Mouse (Mus musculus): ENCODE data around the gene Fndc3b. TPM values are rescaled to one million over a fixed set of nuclear protein-coding genes. Genes with fewer than 3 reads are reported as not detected.

The Fndc3b gene
- polyA plus RNA-seq, 1 experiment from 2014 or later = 6.7 TPM

DNA sequence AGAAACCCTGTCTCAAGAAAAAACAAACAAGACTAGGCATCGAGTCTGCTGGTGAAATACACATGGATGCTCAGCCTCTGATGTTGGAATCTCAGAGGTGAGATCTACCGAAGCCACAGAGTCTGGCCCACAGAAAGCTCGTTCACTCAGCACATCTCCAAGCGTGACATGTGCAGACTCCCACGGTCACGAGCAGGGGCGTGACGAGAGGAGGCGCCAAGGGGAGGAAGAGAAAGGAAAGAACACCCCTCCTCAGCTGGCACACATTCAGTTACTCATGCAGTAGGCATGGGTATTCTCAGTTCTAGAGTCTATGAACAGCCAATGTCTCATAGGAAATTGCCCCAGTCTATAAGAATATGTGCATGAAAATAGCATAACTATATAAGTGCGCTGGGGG, 199.3 kb downstream of the Fndc3b start:
- no peaks in the 10 kb centered on the region for H3K4me1 ChIP-seq (replicated peaks; ENCODE audit: control insufficient read depth, insufficient read depth, low read length)
- no peak overlapping the region for H3K27ac ChIP-seq (ENCODE audit: low read length)
- no peaks in the 10 kb centered on the region for H3K27me3 ChIP-seq (replicated peaks; ENCODE audit: control insufficient read depth, insufficient read depth, low read length)
- no peak overlapping the region for H3K9ac ChIP-seq (replicated peaks; ENCODE audit: low read depth, low read length)
- no peak overlapping the region for H3K4me2 ChIP-seq (ENCODE audit: low read length)
- 74% methylated on average over 10 of the region's 10 CpGs for WGBS
- no peaks in the 10 kb centered on the region for H3K36me3 ChIP-seq (ENCODE audit: control insufficient read depth, insufficient read depth)
- H3K9me3 ChIP-seq (ENCODE audit: control insufficient read depth, low read length) = no peaks in the 10 kb centered on the region
- H3K4me3 ChIP-seq (replicated peaks; ENCODE audit: low read length) = no peak overlapping the region
- no peak for ATAC-seq

DNA sequence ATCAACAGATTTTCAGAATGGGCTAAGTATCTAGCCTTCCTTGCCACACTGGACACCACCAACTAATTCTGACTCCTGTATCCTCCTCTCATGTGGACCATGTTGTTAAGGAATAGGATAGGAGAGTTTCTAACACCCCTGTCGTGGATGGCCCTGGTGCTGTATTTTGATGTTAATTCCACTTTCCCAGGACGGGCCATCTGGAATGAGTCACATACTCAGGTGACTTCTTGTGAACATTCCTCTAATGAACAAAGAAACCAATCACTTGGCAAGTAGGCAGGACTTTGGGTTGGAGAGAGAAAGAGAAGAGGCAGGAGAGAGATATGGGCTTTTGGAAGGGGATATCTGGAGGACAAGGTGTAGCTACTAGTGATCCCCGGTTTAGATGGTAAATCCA, 204.2 kb downstream of the Fndc3b start:
- Histone ChIP-seq H3K4me1 (replicated peaks; ENCODE audit: control insufficient read depth, insufficient read depth, low read length) (no peaks in the 10 kb centered on the region), H3K4me2 (ENCODE audit: low read length) (no peak overlapping the region), H3K36me3 (ENCODE audit: control insufficient read depth, insufficient read depth) (no peaks in the 10 kb centered on the region), H3K9me3 (ENCODE audit: control insufficient read depth, low read length) (no peaks in the 10 kb centered on the region), H3K27ac (ENCODE audit: low read length) (no peak overlapping the region), H3K9ac (replicated peaks; ENCODE audit: low read depth, low read length) (no peak overlapping the region), H3K27me3 (replicated peaks; ENCODE audit: control insufficient read depth, insufficient read depth, low read length) (no peaks in the 10 kb centered on the region), H3K4me3 (replicated peaks; ENCODE audit: low read length) (no peak overlapping the region)
- 86% methylated on average over 3 of the region's 3 CpGs for whole genome bisulfite sequencing
- ATAC-seq = no peak

DNA sequence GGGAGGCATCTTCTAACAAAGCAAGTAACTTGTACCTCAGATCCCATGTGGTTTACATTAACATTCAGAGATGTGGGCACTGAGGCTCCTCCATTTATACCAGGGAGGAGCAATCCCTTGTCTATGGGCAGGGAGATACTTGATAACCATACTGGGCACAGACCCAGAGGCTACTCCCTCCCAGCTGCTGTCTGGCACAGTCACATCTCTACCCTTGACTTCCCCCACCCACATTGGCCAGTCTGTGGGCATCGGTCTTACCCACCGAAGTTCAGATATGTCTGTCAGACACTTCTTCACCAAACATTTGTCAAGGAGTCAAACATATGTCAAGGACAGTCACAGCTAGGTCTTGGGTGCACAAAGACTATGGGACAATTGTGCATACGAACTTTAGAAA, 205.5 kb downstream of the Fndc3b start:
- no peaks in the 10 kb centered on the region for H3K4me1 ChIP-seq (replicated peaks; ENCODE audit: control insufficient read depth, insufficient read depth, low read length)
- no peak overlapping the region for H3K9ac ChIP-seq (replicated peaks; ENCODE audit: low read depth, low read length)
- H3K9me3 ChIP-seq (ENCODE audit: control insufficient read depth, low read length) = no peaks in the 10 kb centered on the region
- H3K27ac ChIP-seq (ENCODE audit: low read length) = no peak overlapping the region
- 93% methylated on average over 3 of the region's 3 CpGs for WGBS
- no peak for ATAC-seq
- H3K4me3 ChIP-seq (replicated peaks; ENCODE audit: low read length) = no peak overlapping the region
- H3K27me3 ChIP-seq (replicated peaks; ENCODE audit: control insufficient read depth, insufficient read depth, low read length) = no peaks in the 10 kb centered on the region
- H3K4me2 ChIP-seq (ENCODE audit: low read length) = no peak overlapping the region
- no peaks in the 10 kb centered on the region for H3K36me3 ChIP-seq (ENCODE audit: control insufficient read depth, insufficient read depth)

DNA sequence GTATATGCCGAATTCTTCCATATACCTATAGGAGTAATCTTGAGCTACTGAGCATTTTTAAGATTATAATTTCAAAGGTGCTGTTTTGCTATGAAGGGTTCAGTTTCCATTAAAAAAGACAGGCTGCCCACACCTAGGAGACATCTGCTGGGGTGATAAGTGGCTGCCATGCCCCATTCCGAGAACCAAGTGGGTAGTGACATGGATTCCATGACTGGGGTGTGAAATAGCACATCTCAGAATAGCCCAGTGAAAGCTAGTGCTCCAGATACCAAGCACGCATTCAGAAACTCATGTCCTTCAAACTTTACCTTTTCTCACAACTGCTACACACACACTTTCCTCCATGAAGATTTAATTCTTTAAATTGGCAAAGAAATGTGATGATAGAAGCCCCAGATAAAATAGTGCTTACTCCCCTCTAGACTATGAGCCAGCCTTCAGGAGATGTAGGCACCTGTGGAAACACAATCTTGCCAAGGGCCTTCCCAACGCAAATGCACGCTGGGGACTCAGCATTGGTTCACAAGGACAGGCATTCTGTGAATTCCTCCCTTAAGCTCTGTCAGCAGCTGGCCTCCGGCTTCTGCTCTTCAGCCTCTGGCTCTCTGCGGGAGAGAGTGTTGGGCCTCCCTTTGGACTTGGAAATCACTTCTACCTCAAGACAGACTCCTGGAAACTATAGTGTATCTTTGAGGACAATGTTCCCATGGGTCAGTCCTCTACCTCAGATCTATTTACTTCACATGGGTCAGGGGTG, 207.6 kb downstream of the Fndc3b start:
- H3K4me3 ChIP-seq (replicated peaks; ENCODE audit: low read length) = no peak overlapping the region

DNA sequence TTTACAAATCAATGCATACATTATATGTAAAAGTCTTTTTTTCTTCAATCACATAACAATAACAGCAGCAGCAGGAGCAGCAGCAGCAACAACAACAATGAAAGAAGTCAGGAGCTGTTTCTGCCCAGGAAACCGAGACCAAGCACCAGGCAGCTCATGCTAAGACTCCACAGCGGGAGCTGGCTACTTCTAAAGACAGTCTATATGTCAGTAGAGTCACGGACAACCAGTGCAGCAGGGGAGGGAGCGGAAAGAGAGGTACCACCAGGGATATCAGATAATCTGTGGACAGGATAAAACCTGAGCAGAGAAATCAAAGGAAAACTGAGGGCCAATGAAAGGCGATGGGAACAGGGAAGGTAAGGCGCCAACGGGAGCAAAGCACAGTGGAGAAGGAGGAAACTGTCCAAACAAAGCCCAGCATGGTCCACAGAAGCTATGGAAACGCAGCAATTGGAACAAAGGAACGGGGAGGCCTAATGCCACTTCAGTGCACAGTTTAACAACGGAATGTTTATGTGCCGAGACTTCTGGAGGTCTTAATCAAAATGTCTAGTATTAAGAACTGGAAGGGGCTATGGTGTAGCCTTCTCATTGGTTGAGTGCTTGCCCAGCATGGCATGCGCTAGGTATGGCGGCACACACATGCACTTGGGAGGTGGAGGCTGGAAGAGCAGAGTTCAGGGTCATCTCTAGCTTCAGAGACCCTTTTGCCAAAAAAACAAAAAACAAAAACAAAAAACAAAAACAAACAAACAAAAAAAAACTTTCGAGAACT, 215.6 kb downstream of the Fndc3b start:
- Histone ChIP-seq H3K4me2 (ENCODE audit: low read length) (no peak overlapping the region), H3K27me3 (replicated peaks; ENCODE audit: control insufficient read depth, insufficient read depth, low read length) (no peaks in the 10 kb centered on the region), H3K27ac (ENCODE audit: low read length) (no peak overlapping the region), H3K4me1 (replicated peaks; ENCODE audit: control insufficient read depth, insufficient read depth, low read length) (no peaks in the 10 kb centered on the region), H3K4me3 (replicated peaks; ENCODE audit: low read length) (no peak overlapping the region), H3K9me3 (ENCODE audit: control insufficient read depth, low read length) (no peaks in the 10 kb centered on the region; the same call in 1 of the 2 replicates), H3K9ac (replicated peaks; ENCODE audit: low read depth, low read length) (no peak overlapping the region), H3K36me3 (ENCODE audit: control insufficient read depth, insufficient read depth) (0 out of 2 replicates have a peak, but pooled peaks cover 2% of the 10 kb centered on the region)
- no peak for ATAC-seq
- WGBS = 38% methylated on average over 14 of the region's 14 CpGs

More for the DNA sequence above, 207.6 kb downstream of the Fndc3b start:
- H3K4me2 ChIP-seq (ENCODE audit: low read length) = no peak overlapping the region
- H3K27ac ChIP-seq (ENCODE audit: low read length) = no peak overlapping the region
- H3K9me3 ChIP-seq (ENCODE audit: control insufficient read depth, low read length) = no peaks in the 10 kb centered on the region; the same call in 1 of the 2 replicates
- no peaks in the 10 kb centered on the region for H3K36me3 ChIP-seq (ENCODE audit: control insufficient read depth, insufficient read depth)
- no peaks in the 10 kb centered on the region for H3K27me3 ChIP-seq (replicated peaks; ENCODE audit: control insufficient read depth, insufficient read depth, low read length)
- WGBS = 92% methylated on average over 7 of the region's 7 CpGs
- no peaks in the 10 kb centered on the region for H3K4me1 ChIP-seq (replicated peaks; ENCODE audit: control insufficient read depth, insufficient read depth, low read length)
- no peak for ATAC-seq
- no peak overlapping the region for H3K9ac ChIP-seq (replicated peaks; ENCODE audit: low read depth, low read length)

DNA sequence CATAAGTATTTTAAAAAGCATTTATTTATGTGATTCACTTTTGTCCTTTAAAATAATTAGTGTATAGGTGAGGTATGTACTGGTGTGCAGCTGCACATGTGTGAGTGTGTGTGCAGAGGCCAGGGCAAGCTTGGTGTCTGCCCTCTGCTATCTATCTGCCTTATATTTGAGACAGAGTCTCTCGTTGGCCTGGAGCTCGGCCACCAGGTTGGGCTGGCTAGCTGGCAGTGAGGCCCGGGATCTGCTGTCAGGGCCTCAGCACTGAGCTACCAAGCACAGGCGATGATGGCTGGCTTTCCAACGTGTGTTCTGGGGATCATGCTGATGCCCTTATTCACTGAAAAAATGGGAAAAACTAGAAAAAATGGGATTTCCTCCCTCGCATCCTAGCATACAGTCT, 216.4 kb downstream of the Fndc3b start:
- no peak for ATAC-seq
- Histone ChIP-seq H3K4me1 (replicated peaks; ENCODE audit: control insufficient read depth, insufficient read depth, low read length) (no peaks in the 10 kb centered on the region), H3K4me2 (ENCODE audit: low read length) (no peak overlapping the region), H3K4me3 (replicated peaks; ENCODE audit: low read length) (no peak overlapping the region), H3K36me3 (ENCODE audit: control insufficient read depth, insufficient read depth) (0 out of 2 replicates have a peak, but pooled peaks cover 2% of the 10 kb centered on the region), H3K27ac (ENCODE audit: low read length) (no peak overlapping the region), H3K27me3 (replicated peaks; ENCODE audit: control insufficient read depth, insufficient read depth, low read length) (no peaks in the 10 kb centered on the region), H3K9ac (replicated peaks; ENCODE audit: low read depth, low read length) (no peak overlapping the region), H3K9me3 (ENCODE audit: control insufficient read depth, low read length) (no peaks in the 10 kb centered on the region)
- 76% methylated on average over 6 of the region's 6 CpGs for WGBS

DNA sequence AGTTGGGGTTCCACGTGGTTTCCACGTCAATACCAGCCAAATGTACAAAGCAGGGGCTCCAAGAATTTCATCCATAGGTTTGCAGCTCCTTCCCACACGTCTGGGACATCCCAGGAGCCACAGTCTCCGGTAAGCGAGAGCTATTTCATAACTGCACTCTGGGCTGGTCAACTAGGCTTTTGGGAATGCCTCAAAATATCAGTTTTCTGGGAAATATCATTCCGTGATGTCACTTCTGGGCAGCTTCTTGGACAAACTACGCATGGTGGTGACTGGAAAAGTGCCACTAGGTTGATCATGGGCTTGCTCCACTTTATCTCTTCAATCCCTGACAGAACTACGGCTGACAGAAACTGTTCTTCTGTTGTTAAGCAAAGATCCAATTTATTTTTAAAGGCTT, 217.0 kb downstream of the Fndc3b start:
- H3K27ac ChIP-seq (ENCODE audit: low read length) = no peak overlapping the region
- H3K4me3 ChIP-seq (replicated peaks; ENCODE audit: low read length) = no peak overlapping the region
- H3K27me3 ChIP-seq (replicated peaks; ENCODE audit: control insufficient read depth, insufficient read depth, low read length) = no peaks in the 10 kb centered on the region
- WGBS = 93% methylated on average over 8 of the region's 8 CpGs
- H3K4me1 ChIP-seq (replicated peaks; ENCODE audit: control insufficient read depth, insufficient read depth, low read length) = no peaks in the 10 kb centered on the region
- 0 out of 2 replicates have a peak, but pooled peaks cover 2% of the 10 kb centered on the region for H3K36me3 ChIP-seq (ENCODE audit: control insufficient read depth, insufficient read depth)
- no peak for ATAC-seq
- no peaks in the 10 kb centered on the region for H3K9me3 ChIP-seq (ENCODE audit: control insufficient read depth, low read length)
- H3K4me2 ChIP-seq (ENCODE audit: low read length) = no peak overlapping the region
- no peak overlapping the region for H3K9ac ChIP-seq (replicated peaks; ENCODE audit: low read depth, low read length)

DNA sequence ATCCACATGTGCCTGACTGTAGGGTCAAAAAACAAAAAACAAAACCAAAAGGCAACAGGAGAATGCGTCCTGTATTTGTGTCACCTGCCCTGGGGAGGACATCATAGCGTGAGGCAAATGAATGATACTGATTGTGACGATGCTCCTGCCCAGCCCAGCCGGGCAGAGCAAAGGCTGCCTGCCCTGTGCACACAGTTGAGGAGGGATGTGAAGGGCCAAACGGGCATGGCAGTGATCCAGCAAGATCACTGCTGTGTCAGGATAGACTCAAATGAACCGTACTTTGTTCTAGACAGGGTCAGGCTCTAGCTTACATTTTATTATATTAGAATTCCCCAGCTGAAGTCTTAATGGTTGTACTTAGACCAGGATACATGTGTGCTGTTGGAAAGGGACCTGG, 219.3 kb downstream of the Fndc3b start:
- WGBS = 78% methylated on average over 6 of the region's 6 CpGs
- Histone ChIP-seq H3K27ac (ENCODE audit: low read length) (no peak overlapping the region), H3K4me2 (ENCODE audit: low read length) (no peak overlapping the region), H3K36me3 (ENCODE audit: control insufficient read depth, insufficient read depth) (no peaks in the 10 kb centered on the region), H3K27me3 (replicated peaks; ENCODE audit: control insufficient read depth, insufficient read depth, low read length) (no peaks in the 10 kb centered on the region), H3K9ac (replicated peaks; ENCODE audit: low read depth, low read length) (no peak overlapping the region), H3K4me1 (replicated peaks; ENCODE audit: control insufficient read depth, insufficient read depth, low read length) (no peaks in the 10 kb centered on the region), H3K4me3 (replicated peaks; ENCODE audit: low read length) (no peak overlapping the region), H3K9me3 (ENCODE audit: control insufficient read depth, low read length) (no peaks in the 10 kb centered on the region)
- ATAC-seq = no peak

DNA sequence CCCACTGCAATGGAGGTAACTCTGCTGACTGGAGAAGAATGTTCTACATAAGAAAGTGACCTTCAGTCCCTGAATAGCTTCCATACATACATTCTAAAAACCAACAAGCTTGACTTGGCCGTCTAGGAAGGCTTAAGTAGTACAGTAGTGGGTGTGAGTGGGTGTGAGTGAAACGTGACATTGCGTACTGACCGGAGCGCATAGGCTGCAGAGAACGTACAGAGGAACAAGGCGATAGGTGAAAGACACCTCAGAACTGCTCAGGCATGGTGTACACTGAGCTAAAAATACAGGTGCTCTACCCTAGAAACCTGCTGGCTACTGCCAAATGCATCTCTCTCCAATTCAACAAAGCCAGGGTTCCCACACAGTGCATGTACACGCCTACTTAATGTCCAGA, 219.7 kb downstream of the Fndc3b start:
- no peaks in the 10 kb centered on the region for H3K4me1 ChIP-seq (replicated peaks; ENCODE audit: control insufficient read depth, insufficient read depth, low read length)
- 90% methylated on average over 8 of the region's 8 CpGs for WGBS
- H3K9ac ChIP-seq (replicated peaks; ENCODE audit: low read depth, low read length) = no peak overlapping the region
- H3K36me3 ChIP-seq (ENCODE audit: control insufficient read depth, insufficient read depth) = no peaks in the 10 kb centered on the region
- H3K4me3 ChIP-seq (replicated peaks; ENCODE audit: low read length) = no peak overlapping the region
- H3K4me2 ChIP-seq (ENCODE audit: low read length) = no peak overlapping the region
- no peaks in the 10 kb centered on the region for H3K9me3 ChIP-seq (ENCODE audit: control insufficient read depth, low read length)
- H3K27ac ChIP-seq (ENCODE audit: low read length) = no peak overlapping the region
- H3K27me3 ChIP-seq (replicated peaks; ENCODE audit: control insufficient read depth, insufficient read depth, low read length) = no peaks in the 10 kb centered on the region
- no peak for ATAC-seq

Data from forebrain, embryonic 16.5 days (tissue).